Mouse (Mus musculus) cerebellum, adult 11 months (tissue): ENCODE data around the gene Fibp.
A peak's percentile ranks its signal among the peaks of the same experiment; 100 is the strongest.

Source experiments
- DNase-seq: peaks from one replicate; pipeline ENCODE4 v3.0.0; 2022

The Fibp gene

GRCm38 (mm10) chr19:5460465-5460911 lies at the start of gene Fibp:
Gene Fibp (plus strand): TSS chr19:5460615.
- DNase-seq, result peak; percentile 83

- DNase-seq, result no peak
These were observed 49.8 kb upstream of the Fibp start for GRCm38 (mm10) chr19:5410641-5411040.

- no peak for DNase-seq
These were observed 48.5 kb upstream of the Fibp start for GRCm38 (mm10) chr19:5411961-5412360.

- no peak for DNase-seq
These were observed 46.6 kb upstream of the Fibp start for GRCm38 (mm10) chr19:5413840-5414239.

- DNase-seq, result no peak
These were observed 45.9 kb upstream of the Fibp start for GRCm38 (mm10) chr19:5414534-5414957.

GRCm38 (mm10) chr19:5418750-5419466 lies 41.5 kb upstream of the Fibp start:
- no peak for DNase-seq

- DNase-seq, result no peak
These were observed 40.8 kb upstream of the Fibp start for GRCm38 (mm10) chr19:5419630-5420029.

- no peak for DNase-seq
These were observed 39.8 kb upstream of the Fibp start for GRCm38 (mm10) chr19:5420579-5420978.

- no peak for DNase-seq
These were observed 38.6 kb upstream of the Fibp start for GRCm38 (mm10) chr19:5421784-5422183.

- DNase-seq, result peak; percentile 38
These were observed 38.1 kb upstream of the Fibp start for GRCm38 (mm10) chr19:5422267-5422666.

GRCm38 (mm10) chr19:5422895-5423443 lies 37.4 kb upstream of the Fibp start:
- DNase-seq, result peak; percentile 31

- peak; percentile 37 for DNase-seq
These were observed 36.9 kb upstream of the Fibp start for GRCm38 (mm10) chr19:5423561-5423960.

- DNase-seq, result peak; percentile 79
These were observed 36.2 kb upstream of the Fibp start for GRCm38 (mm10) chr19:5424092-5424781.

GRCm38 (mm10) chr19:5424782-5425741 lies 35.4 kb upstream of the Fibp start, which contains the start of the genes Drap1 and AI837181:
Gene Drap1 (minus strand): TSS chr19:5424979.
Gene AI837181 (plus strand): TSS chr19:5425144.
- peak; percentile 90 for DNase-seq

- peak; percentile 50 for DNase-seq
These were observed 34.4 kb upstream of the Fibp start for GRCm38 (mm10) chr19:5425906-5426565.

GRCm38 (mm10) chr19:5426640-5427290 lies 33.6 kb upstream of the Fibp start:
- no peak for DNase-seq

- no peak for DNase-seq
These were observed 32.3 kb upstream of the Fibp start for GRCm38 (mm10) chr19:5428083-5428482.

- no peak for DNase-seq
These were observed 31.2 kb upstream of the Fibp start for GRCm38 (mm10) chr19:5429219-5429618.

- DNase-seq, result peak; percentile 61
These were observed 30.6 kb upstream of the Fibp start for GRCm38 (mm10) chr19:5429806-5430205.

GRCm38 (mm10) chr19:5430408-5430807 lies 30.0 kb upstream of the Fibp start:
- DNase-seq, result no peak

- DNase-seq, result no peak
These were observed 28.4 kb upstream of the Fibp start for GRCm38 (mm10) chr19:5431911-5432464.
